Mouse (Mus musculus) cortical plate, adult 2 months (tissue): ENCODE results near the gene Sowahc. TPM values are rescaled to one million over a fixed set of nuclear protein-coding genes. Genes with fewer than 3 reads are reported as not detected.

Source experiments
- H3K27ac ChIP-seq: fragments of 200-500 bp; 2 replicates; pipeline ENCODE4 v1.5.1; 2012; ENCODE audit warnings: low read length, control low read depth, inconsistent platforms; ENCODE audit not compliant: insufficient read depth
- H3K4me1 ChIP-seq: fragments of 200-500 bp; 2 replicates; pipeline ENCODE4 v1.6.1; 2011; ENCODE audit warnings: low read length; ENCODE audit not compliant: control insufficient read depth, insufficient read depth
- H3K4me3 ChIP-seq: fragments of 200-500 bp; 2 replicates; pipeline ENCODE4 v1.5.1; 2011; ENCODE audit warnings: mild to moderate bottlenecking, low read length, control low read depth; ENCODE audit not compliant: insufficient read depth
- CTCF ChIP-seq: fragments of 200-500 bp; IDR thresholded peaks from 2 replicates; pipeline ENCODE4 v1.5.1; 2011; ENCODE audit warnings: mild to moderate bottlenecking, control low read depth, low read length; ENCODE audit not compliant: insufficient read depth; ENCODE audit errors: extremely low read depth
- POLR2A ChIP-seq: fragments of 200-500 bp; IDR thresholded peaks from 2 replicates; pipeline ENCODE4 v1.6.1; 2011; ENCODE audit warnings: mild to moderate bottlenecking, low read length, control low read depth; ENCODE audit not compliant: insufficient read depth; ENCODE audit errors: extremely low read depth
- polyA plus RNA-seq: library from polyadenylated mRNA; depleted of rRNA; stranded (reverse); fragments of >200 nt; gene quantifications from 2 replicates; pipeline ENCODE4 v1.2.3, GENCODE M21; 2012

Sowahc gene
- polyA plus RNA-seq, 1 experiment = 4.4 TPM

DNA sequence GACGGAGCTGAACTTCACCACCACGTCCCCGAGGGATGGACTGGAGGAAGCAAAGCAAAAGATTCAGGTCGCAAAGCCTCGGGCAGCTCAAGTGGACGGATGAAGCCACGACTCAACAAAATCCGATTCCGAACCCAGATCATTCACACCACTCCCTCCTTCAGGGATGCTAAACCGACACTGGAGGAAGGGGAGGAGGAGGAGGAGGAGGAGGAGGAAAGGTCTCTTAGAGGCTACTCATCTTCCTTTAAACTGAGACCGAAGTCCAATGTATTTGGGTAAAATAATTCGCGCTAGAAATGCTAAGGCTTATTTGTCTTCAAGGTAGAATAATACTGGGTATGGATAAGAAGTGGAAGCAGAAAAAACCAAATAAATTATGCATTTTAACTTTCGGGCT, 1.5 kb downstream of the Sowahc start:
- Histone ChIP-seq H3K4me3 (peak overlapping the region; percentile 95), H3K4me1 (peaks cover 4% of the 10 kb centered on the region; the same call in 1 of the 2 replicates), H3K27ac (no peak overlapping the region)
- TF ChIP-seq CTCF = no peak
- TF ChIP-seq POLR2A = no peak

DNA sequence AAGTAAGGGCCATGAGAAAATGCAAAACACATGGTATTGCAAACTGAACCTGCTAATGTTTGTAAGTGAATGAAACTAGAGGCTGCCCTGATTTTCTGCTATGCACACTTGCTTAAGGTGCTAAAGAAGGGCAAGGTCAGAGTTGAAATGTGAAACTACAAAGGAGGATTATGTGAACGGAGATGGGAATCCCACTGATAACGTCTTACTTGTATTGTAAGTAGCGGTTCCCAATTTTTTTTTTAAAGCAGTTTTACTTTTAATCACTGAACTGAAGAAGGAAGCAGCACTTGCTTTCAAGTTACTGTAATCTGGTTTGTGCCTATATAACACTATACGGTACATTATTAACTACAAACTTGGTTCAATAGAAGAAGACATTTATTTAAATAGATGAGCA, 2.1 kb downstream of the Sowahc start:
- TF ChIP-seq POLR2A = no peak
- no peak for TF ChIP-seq CTCF
- H3K27ac ChIP-seq = no peak overlapping the region
- no peak overlapping the region; the same call in 1 of the 2 replicates for H3K4me3 ChIP-seq
- H3K4me1 ChIP-seq = peaks cover 4% of the 10 kb centered on the region; the same call in 1 of the 2 replicates

GRCm38 (mm10) chr10:59225137-59225536, 3.4 kb downstream of the Sowahc start:
- TF ChIP-seq POLR2A (no peak), CTCF (no peak)
- peaks cover 4% of the 10 kb centered on the region for H3K4me1 ChIP-seq
- H3K27ac ChIP-seq = no peak overlapping the region
- no peak overlapping the region for H3K4me3 ChIP-seq

- TF ChIP-seq POLR2A (no peak), CTCF (no peak)
Observed at GRCm38 (mm10) chr10:59229205-59229820, 7.6 kb downstream of the Sowahc start.

DNA sequence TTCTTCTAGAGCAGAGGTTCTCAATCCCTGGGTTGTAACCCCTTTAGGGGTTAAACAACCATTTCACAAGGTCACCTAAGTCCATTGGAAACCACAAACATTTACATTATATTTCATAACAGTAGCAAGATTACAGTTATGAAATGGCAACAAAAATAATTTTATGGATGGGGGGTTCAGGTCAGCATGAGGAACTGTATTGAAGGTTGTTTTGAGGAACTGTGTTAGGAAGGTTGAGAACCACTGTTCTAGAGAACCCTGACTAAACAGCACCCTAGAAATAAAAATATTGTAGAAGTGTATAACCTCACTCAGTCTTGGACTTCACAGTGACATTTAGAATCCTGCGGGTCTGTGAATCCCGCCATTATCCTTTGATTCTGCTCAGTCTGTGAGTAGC, 13.5 kb downstream of the Sowahc start:
- H3K4me1 ChIP-seq = no peaks in the 10 kb centered on the region
- no peak overlapping the region for H3K4me3 ChIP-seq
- TF ChIP-seq CTCF = no peak
- no peak for TF ChIP-seq POLR2A
- no peak overlapping the region for H3K27ac ChIP-seq

More at GRCm38 (mm10) chr10:59229205-59229820, 7.6 kb downstream of the Sowahc start:
- H3K4me3 ChIP-seq = no peak overlapping the region
- no peak overlapping the region for H3K27ac ChIP-seq
- H3K4me1 ChIP-seq = peaks cover 2% of the 10 kb centered on the region

DNA sequence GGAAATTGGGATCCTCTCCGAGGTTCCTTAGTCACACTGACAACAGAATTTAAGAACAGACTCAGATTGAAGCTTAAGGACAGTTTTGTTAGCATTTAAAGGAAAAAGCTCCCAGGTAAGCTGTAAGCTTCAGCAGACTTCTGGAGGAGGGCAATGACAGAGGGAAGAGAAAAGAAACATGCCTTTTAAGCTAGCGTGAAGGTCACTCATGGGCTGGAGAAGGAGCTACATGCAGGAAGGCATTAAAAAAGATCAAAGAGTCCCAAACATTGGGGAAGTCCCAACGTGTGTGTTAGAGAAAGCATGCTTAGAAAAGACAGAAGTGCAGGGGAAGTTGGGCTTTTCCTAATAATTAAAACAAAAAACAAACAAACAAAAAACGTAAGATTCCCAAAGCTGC, 14.1 kb downstream of the Sowahc start:
- H3K4me3 ChIP-seq = no peak overlapping the region
- no peak for TF ChIP-seq POLR2A
- H3K4me1 ChIP-seq = no peaks in the 10 kb centered on the region
- no peak overlapping the region for H3K27ac ChIP-seq

DNA sequence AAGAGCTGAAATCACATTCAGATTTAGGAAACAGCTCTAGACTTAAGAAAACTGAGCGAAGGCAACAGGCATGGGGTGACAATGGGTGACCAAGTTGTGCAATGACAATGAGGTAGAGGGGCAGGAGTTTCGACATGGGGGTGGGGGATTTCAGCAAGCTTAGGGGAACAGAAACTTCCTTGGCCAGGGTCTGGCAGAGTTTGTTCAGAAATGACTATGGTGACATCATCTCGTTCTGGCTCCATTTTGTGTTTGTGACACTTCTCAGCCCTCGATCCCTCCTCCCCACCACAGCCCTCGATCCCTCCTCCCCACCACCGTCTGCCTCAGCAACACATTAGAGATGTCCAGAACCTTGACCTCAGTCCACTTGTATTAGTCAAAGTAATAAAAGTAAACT, 14.7 kb downstream of the Sowahc start:
- no peak for TF ChIP-seq POLR2A
- no peak for TF ChIP-seq CTCF
- Histone ChIP-seq H3K4me1 (no peaks in the 10 kb centered on the region), H3K4me3 (no peak overlapping the region), H3K27ac (no peak overlapping the region)

DNA sequence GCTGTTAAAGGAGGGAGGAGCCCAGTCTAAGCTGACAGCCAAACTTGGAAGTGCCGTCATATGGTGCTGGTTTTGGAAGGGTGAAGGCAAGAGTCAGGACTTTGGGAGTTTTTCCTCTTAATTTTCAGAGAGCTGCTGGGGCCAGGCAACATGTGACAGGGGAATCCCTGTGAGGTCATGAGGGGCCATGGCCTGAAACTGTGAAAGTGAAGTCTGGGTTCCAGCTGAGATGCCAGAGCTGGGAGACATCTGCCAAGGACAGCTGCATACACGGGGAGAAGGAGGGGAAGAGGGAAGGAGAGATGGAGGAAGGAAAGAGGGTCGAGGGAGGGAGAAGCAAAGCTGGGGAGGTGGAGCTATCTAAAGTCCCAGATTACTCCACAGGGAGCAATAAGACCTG, 16.0 kb downstream of the Sowahc start:
- H3K27ac ChIP-seq = no peak overlapping the region
- TF ChIP-seq CTCF (no peak), POLR2A (no peak)
- no peak overlapping the region for H3K4me3 ChIP-seq
- no peaks in the 10 kb centered on the region for H3K4me1 ChIP-seq

DNA sequence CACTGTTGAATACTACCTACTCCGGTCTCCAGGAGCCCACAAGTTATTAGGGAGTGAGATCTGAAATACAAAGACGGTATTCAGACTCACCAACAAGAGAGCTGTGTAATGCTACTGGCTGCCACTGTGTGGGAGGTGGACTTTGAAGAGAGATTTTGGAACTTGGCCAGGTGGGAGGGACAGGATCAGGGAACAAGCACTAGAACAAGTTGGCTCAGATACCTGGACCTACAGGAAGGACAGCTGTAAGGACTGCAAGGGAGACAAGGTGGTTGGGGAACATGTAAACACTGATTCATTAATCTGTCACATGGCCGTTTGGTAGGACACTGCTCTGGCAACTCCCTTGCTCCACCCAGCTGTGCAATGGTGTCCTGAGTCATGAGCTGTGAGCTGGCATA, 19.4 kb downstream of the Sowahc start:
- H3K27ac ChIP-seq = no peak overlapping the region
- H3K4me3 ChIP-seq = no peak overlapping the region
- no peaks in the 10 kb centered on the region for H3K4me1 ChIP-seq
- TF ChIP-seq CTCF = no peak
- TF ChIP-seq POLR2A = no peak

GRCm38 (mm10) chr10:59249531-59249930, 27.8 kb downstream of the Sowahc start:
- no peak for TF ChIP-seq CTCF
- TF ChIP-seq POLR2A = no peak
- no peak overlapping the region for H3K4me3 ChIP-seq
- no peaks in the 10 kb centered on the region for H3K4me1 ChIP-seq
- H3K27ac ChIP-seq = no peak overlapping the region

DNA sequence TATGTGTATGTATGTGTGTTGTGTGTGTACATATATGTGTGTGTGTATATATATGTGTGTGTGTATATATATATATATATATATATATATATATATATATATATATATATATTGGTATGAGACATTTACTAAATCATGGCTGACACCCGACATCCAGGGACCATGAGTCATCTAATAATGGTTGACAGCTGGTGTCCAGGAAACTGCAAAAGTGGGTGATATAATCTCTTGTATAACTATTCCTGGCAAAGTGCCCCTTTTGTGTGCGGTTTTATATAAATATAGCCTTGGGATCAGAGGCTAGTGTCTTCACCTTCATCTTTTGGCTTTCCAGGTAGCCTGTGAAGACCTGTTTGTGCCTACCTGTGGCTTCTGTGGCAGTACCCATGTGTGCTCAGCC, 28.9 kb downstream of the Sowahc start:
- Histone ChIP-seq H3K27ac (no peak overlapping the region), H3K4me1 (no peaks in the 10 kb centered on the region), H3K4me3 (no peak overlapping the region)
- no peak for TF ChIP-seq CTCF
- no peak for TF ChIP-seq POLR2A

DNA sequence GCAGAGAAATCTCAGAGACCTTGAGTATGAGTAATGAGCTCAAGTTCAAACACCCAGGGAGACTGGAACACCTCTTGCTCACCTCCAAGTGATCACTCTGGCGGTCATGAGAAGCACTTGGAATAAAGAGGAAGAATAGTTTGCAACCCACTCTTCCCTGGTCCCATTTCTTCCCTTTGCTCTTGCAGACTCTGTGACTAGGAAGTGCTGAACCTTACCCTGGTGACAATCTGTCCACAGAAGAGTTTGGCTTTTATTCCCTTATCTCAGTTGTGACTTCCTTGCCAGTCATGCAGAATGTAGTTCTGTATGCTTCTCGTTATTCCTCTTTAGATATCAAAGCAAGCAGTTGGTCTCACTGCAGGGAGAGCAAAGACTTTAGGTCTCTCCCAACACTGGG, 30.2 kb downstream of the Sowahc start:
- TF ChIP-seq POLR2A = no peak
- no peak for TF ChIP-seq CTCF
- Histone ChIP-seq H3K4me3 (no peak overlapping the region), H3K4me1 (no peaks in the 10 kb centered on the region), H3K27ac (no peak overlapping the region)
